Mouse (Mus musculus) heart, postnatal 0 days (tissue): ENCODE data around the gene Kcnc3. TPM values are rescaled to one million over a fixed set of nuclear protein-coding genes. Genes with fewer than 3 reads are reported as not detected.
A peak's percentile ranks its signal among the peaks of the same experiment; 100 is the strongest.

Experiments
- ATAC-seq: fragments of 200-750 bp; cut with Nextera tagmentation; 2 replicates; pipeline ENCODE4 v1.8.0; 2017; ENCODE audit warnings: low read depth, moderate number of reproducible peaks, moderate library complexity; ENCODE audit not compliant: insufficient read depth
- DNase-seq: peaks from one replicate; pipeline ENCODE4 v3.0.0-alpha.2; 2016; ENCODE audit warnings: low spot score
- H3K27ac ChIP-seq: fragments of 300-500 bp; sonication (generic); 2 replicates; pipeline ENCODE4 v1.5.1; 2014; ENCODE audit warnings: low read depth, mild to moderate bottlenecking
- H3K27me3 ChIP-seq: fragments of 300-500 bp; sonication (generic); 2 replicates; pipeline ENCODE4 v1.6.1; 2014; ENCODE audit warnings: low read length, mixed read lengths; ENCODE audit not compliant: control insufficient read depth, insufficient read depth
- H3K36me3 ChIP-seq: fragments of 300-500 bp; sonication (generic); replicated peaks from 2 replicates; pipeline ENCODE4 v1.6.1; 2014; ENCODE audit warnings: low read length, mixed read lengths; ENCODE audit not compliant: control insufficient read depth, insufficient read depth
- H3K4me1 ChIP-seq: fragments of 300-500 bp; sonication (generic); 2 replicates; pipeline ENCODE4 v1.6.1; 2014; ENCODE audit warnings: antibody characterized with exemption; ENCODE audit not compliant: control insufficient read depth, insufficient read depth
- H3K4me2 ChIP-seq: fragments of 300-500 bp; sonication (generic); 2 replicates; pipeline ENCODE4 v1.6.1; 2014; ENCODE audit warnings: low read depth, mild to moderate bottlenecking, low read length, moderate library complexity
- H3K4me3 ChIP-seq: fragments of 300-500 bp; sonication (generic); 2 replicates; pipeline ENCODE4 v1.5.1; 2014; ENCODE audit warnings: low read depth, low read length
- H3K9ac ChIP-seq: fragments of 300-500 bp; sonication (generic); replicated peaks from 2 replicates; pipeline ENCODE4 v1.6.1; 2014; ENCODE audit warnings: low read depth, low read length, mixed read lengths
- H3K9me3 ChIP-seq: fragments of 300-500 bp; sonication (generic); replicated peaks from 2 replicates; pipeline ENCODE4 v1.6.1; 2016; ENCODE audit warnings: low read length; ENCODE audit not compliant: control insufficient read depth
- CTCF ChIP-seq: IDR thresholded peaks from 2 replicates; pipeline ENCODE4 v1.5.1; 2016; ENCODE audit warnings: antibody characterized with exemption, control low read depth, low read depth
- EP300 ChIP-seq: IDR thresholded peaks from 2 replicates; pipeline ENCODE4 v1.6.1; 2016; ENCODE audit warnings: antibody characterized with exemption, low read depth
- WGBS: fragments of 180-500 bp; shearing (Covaris S2); extraction: QIAGEN DNeasy Blood & Tissue Kit; methylation state at CpG from one replicate; pipeline ENCODE4 v1.1.7; 2014; 5-methylcytosine and 5-hydroxymethylcytosine counted together
- polyA plus RNA-seq: library from polyadenylated mRNA; unstranded; fragments of >200 nt; fragmentation: Nextera tagmentation; extraction: Ambion mirVana; gene quantifications from 2 replicates; pipeline ENCODE4 v1.2.1, GENCODE M21; 2015
- total RNA-seq: library from RNA; depleted of rRNA; stranded (reverse); fragments of >200 nt; gene quantifications from 2 replicates; pipeline ENCODE4 v1.2.3, GENCODE M21; 2014; ENCODE audit warnings: low replicate concordance

Kcnc3 gene
- total and polyA plus RNA-seq, 2 experiments from 2014 or later = not detected

- Histone ChIP-seq H3K4me2 (no peak overlapping the region), H3K27ac (no peak overlapping the region), H3K4me3 (no peak overlapping the region), H3K9me3 (no peaks in the 10 kb centered on the region), H3K27me3 (peaks cover 68% of the 10 kb centered on the region), H3K4me1 (no peaks in the 10 kb centered on the region), H3K9ac (no peak overlapping the region), H3K36me3 (no peaks in the 10 kb centered on the region)
- ATAC-seq = no peak
- WGBS = 23% methylated on average over 11 of the region's 11 CpGs
- TF ChIP-seq CTCF = no peak
- no peak for TF ChIP-seq EP300
- no peak for DNase-seq
Observed at GRCm38 (mm10) chr7:44602443-44602842, 12.0 kb downstream of the Kcnc3 start.

- ATAC-seq (no peak), DNase-seq (no peak)
- WGBS = 3% methylated on average over 20 of the region's 20 CpGs
- H3K36me3 ChIP-seq = no peaks in the 10 kb centered on the region
- TF ChIP-seq EP300 (no peak), CTCF (no peak)
- H3K9ac ChIP-seq = no peak overlapping the region
- no peak overlapping the region for H3K27ac ChIP-seq
- H3K4me2 ChIP-seq = no peak overlapping the region
- H3K4me3 ChIP-seq = no peak overlapping the region
- H3K9me3 ChIP-seq = no peaks in the 10 kb centered on the region
- H3K4me1 ChIP-seq = no peaks in the 10 kb centered on the region
- H3K27me3 ChIP-seq = peaks cover 67% of the 10 kb centered on the region
Observed at GRCm38 (mm10) chr7:44603186-44603855, 12.9 kb downstream of the Kcnc3 start.

GRCm38 (mm10) chr7:44604139-44604606, 13.7 kb downstream of the Kcnc3 start:
- DNase-seq (no peak), ATAC-seq (no peak)
- WGBS = 1% methylated on average over 15 of the region's 25 CpGs
- Histone ChIP-seq H3K4me1 (no peaks in the 10 kb centered on the region), H3K9me3 (no peaks in the 10 kb centered on the region), H3K27me3 (peaks cover 67% of the 10 kb centered on the region), H3K36me3 (no peaks in the 10 kb centered on the region), H3K9ac (no peak overlapping the region), H3K4me3 (no peak overlapping the region), H3K27ac (no peak overlapping the region), H3K4me2 (0 out of 2 replicates have a peak overlapping the region, but pooled peaks have one; percentile 4)
- TF ChIP-seq EP300 = no peak
- no peak for TF ChIP-seq CTCF

- no peak for TF ChIP-seq EP300
- TF ChIP-seq CTCF = no peak
- Histone ChIP-seq H3K9me3 (no peaks in the 10 kb centered on the region), H3K4me1 (no peaks in the 10 kb centered on the region), H3K27ac (no peak overlapping the region), H3K27me3 (peaks cover 67% of the 10 kb centered on the region), H3K4me2 (no peak overlapping the region), H3K4me3 (no peak overlapping the region), H3K36me3 (no peaks in the 10 kb centered on the region), H3K9ac (no peak overlapping the region)
- DNase-seq = no peak
- WGBS = 2% methylated on average over 8 of the region's 8 CpGs
- no peak for ATAC-seq
Observed at GRCm38 (mm10) chr7:44604619-44605018, 14.2 kb downstream of the Kcnc3 start.

GRCm38 (mm10) chr7:44605436-44605835, 15.0 kb downstream of the Kcnc3 start:
- Histone ChIP-seq H3K27me3 (peaks cover 67% of the 10 kb centered on the region), H3K9me3 (no peaks in the 10 kb centered on the region), H3K4me1 (no peaks in the 10 kb centered on the region), H3K4me2 (no peak overlapping the region), H3K36me3 (no peaks in the 10 kb centered on the region), H3K4me3 (no peak overlapping the region), H3K9ac (no peak overlapping the region), H3K27ac (no peak overlapping the region)
- ATAC-seq (no peak), DNase-seq (no peak)
- TF ChIP-seq EP300 = no peak
- TF ChIP-seq CTCF = no peak
- WGBS = 26% methylated on average over 7 of the region's 7 CpGs
